Mouse (Mus musculus): Measurements from ENCODE around the gene Mvb12a. TPM values are rescaled to one million over a fixed set of nuclear protein-coding genes. Genes with fewer than 3 reads are reported as not detected.
"Not testable (repeated sequence)": the region's sequence is repeated elsewhere in the genome, so short reads cannot be mapped to it uniquely, and the experiment has no call there.

Gene Mvb12a
- total and polyA plus RNA-seq, 3 experiments, result 27.0 to 51.6 (median 29.7) TPM

DNA sequence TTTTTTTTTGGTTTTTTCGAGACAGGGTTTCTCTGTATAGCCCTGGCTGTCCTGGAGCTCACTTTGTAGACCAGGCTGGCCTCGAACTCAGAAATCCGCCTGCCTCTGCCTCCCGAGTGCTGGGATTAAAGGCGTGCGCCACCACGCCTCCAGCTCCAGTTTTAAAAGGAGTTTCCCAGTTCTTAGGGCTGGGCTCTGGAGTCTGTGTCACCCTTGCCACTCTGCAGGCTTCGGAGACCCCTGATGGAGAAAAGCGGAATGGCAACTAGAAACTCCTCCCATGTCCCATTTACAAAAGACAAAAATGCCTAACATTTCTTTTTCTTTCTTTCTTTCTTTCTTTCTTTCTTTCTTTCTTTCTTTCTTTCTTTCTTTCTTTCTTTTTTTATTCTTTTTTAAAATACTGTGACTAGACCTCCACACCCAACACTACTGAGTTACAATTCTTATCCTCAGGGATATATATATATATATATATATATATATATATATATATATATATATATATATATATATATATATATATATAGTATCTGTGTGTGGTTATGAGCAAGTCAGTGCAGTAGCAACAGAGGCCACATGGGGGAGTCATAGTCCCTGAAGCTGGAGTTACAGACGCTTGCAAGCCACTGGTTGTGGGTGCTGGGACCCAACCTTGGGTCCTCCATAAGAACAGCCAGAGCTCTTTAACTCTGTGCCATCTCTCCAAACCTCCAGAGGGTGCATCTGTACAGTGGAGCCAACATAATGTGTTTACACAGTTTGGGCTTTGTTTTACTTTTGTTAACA lies 23.5 kb upstream of the Mvb12a start:
- peak; percentile 76 for TF ChIP-seq CTCF (IDR thresholded peaks at IDR 0.05)
- TF ChIP-seq EP300 (IDR thresholded peaks at IDR 0.05; ENCODE audit: insufficient read depth, low read depth, low read length), result peak; percentile 65; the same call in 1 of the 2 replicates
- DNase-seq, result peak; percentile 59 to 67
- 22% methylated on average over 10 of the region's 10 CpGs for WGBS
- H3K27ac ChIP-seq; intact Hi-C loops (cut with DNase I); H3K4me3 ChIP-seq; H3K36me3 ChIP-seq (ENCODE audit: control insufficient read depth, insufficient read depth, low read length); H3K9ac ChIP-seq (ENCODE audit: low read depth, low read length); H3K4me1 ChIP-seq (ENCODE audit: control insufficient read depth, insufficient read depth, low read length); H3K27me3 ChIP-seq (ENCODE audit: control insufficient read depth, insufficient read depth, low read length); H3K79me2 ChIP-seq (replicated peaks; ENCODE audit: control insufficient read depth, insufficient read depth, low read length): not testable (repeated sequence)

DNA sequence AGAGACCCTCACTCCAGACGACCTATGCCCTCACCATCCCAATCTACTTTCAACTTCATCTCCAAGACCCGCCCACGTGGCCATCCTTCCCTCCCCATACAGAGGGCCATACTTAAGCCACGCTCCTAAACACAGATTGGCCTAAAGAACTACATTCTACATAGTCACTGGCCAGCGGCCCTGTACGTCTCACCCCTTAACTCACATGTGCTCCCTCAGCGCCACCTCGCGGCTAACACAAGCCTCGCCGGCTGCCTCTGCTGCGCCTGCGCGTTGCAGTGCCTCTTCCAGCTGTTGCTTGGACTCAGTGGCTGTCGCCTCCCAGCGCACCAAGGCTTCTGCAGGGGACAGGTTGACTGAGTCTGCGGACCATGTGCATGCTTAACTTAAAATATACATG lies 21.1 kb upstream of the Mvb12a start:
- Histone ChIP-seq H3K4me3 (no peak overlapping the region), H3K27me3 (ENCODE audit: control insufficient read depth, insufficient read depth, low read length) (no peaks in the 10 kb centered on the region), H3K4me1 (ENCODE audit: control insufficient read depth, insufficient read depth, low read length) (peaks cover 4% of the 10 kb centered on the region), H3K79me2 (replicated peaks; ENCODE audit: control insufficient read depth, insufficient read depth, low read length) (no peaks in the 10 kb centered on the region), H3K9ac (ENCODE audit: low read depth, low read length) (no peak overlapping the region), H3K27ac (no peak overlapping the region), H3K36me3 (ENCODE audit: control insufficient read depth, insufficient read depth, low read length) (no peaks in the 10 kb centered on the region)
- WGBS, result 1% methylated on average over 17 of the region's 17 CpGs
- intact Hi-C loops (cut with DNase I), result loop anchor here (1.0 kb wide), 2 partner anchors 26 to 80 kb away; no protein-coding TSS in a partner anchor
- peak; percentile 93 to 98 for DNase-seq
- no peak; the same call in 1 of the 2 replicates for TF ChIP-seq CTCF (IDR thresholded peaks at IDR 0.05)
- TF ChIP-seq EP300 (IDR thresholded peaks at IDR 0.05; ENCODE audit: insufficient read depth, low read depth, low read length), result peak; percentile 87; the same call in 1 of the 2 replicates

DNA sequence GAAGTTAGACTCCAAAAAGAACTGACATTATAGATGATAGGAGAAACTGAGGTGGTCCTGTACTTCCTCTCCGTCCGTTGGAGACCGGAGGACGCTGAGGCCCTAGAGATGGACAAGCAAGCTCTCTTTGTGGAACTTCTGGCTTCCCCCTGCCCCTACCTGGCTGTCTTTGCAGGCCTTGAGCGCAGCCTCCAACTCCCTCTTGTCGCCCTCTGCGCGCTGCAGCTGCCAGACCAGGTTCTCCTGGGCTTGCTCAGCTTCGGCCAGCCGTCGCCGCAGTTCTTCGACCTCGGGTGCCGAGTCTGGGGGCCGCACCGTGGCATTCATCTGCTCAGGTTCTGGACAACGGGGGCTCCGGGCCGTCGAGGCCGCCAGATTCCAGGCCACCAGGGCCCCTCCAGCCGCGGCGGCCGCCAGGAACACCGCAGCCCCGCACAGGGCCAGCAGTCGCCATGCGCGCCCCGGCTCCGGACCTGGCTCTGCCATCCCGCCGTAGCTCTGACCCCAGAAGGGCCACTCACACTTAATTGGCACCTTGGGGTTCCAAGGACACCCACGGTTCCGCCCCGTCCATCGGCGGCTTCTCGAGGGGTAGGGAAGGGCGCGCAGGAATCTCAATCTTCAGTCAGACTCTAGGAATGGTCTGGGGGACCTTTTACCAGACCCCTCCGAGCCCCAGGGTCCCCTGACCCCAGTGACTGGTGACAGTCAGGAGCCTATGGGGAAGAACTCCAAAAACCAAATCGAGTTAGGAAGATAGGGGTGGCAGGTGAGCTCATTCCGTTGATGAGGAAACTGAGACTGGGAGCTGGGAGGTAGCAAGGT lies 17.3 kb upstream of the Mvb12a start, which contains the start of gene Ccdc194:
Gene Ccdc194, minus strand, starts transcription at position 486 of the 825 bp plus-strand sequence.
- H3K27ac ChIP-seq, result peak within 1 kb of the TSS; percentile 59
- no peak within 1 kb of the TSS for H3K4me3 ChIP-seq
- H3K27me3 ChIP-seq (ENCODE audit: control insufficient read depth, insufficient read depth, low read length), result no peaks in the 10 kb centered on the region
- peaks cover 20% of the 10 kb centered on the region for H3K4me1 ChIP-seq (ENCODE audit: control insufficient read depth, insufficient read depth, low read length)
- H3K36me3 ChIP-seq (ENCODE audit: control insufficient read depth, insufficient read depth, low read length), result no peaks in the 10 kb centered on the region
- intact Hi-C loops (cut with DNase I), result no loop called here
- no peaks in the 10 kb centered on the region for H3K79me2 ChIP-seq (replicated peaks; ENCODE audit: control insufficient read depth, insufficient read depth, low read length)
- TF ChIP-seq EP300 (IDR thresholded peaks at IDR 0.05; ENCODE audit: insufficient read depth, low read depth, low read length), result no peak
- no peak within 1 kb of the TSS for H3K9ac ChIP-seq (ENCODE audit: low read depth, low read length)
- WGBS, result 54% methylated on average over 46 of the region's 46 CpGs
- DNase-seq, result no peak

DNA sequence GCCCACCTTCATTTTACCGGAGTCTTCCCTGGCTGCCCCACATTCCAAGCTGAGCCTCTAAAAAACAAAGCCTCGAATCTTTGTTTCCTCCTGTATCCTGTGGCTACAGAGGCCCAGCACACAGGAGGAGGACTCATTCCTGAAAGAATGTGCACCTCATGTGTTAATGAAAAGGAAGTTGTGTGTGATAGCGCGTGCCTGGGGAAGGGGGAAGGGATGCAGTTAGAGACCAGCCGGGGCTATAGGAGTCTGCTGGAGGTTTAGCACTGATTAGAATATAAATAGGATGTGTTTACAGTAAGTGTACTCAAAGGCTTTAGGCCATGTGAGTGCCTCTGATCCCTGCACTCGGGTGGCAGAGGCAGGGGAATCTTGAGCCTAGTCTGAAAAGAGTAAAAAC lies 16.4 kb upstream of the Mvb12a start:
- Histone ChIP-seq H3K4me3 (no peak overlapping the region), H3K4me1 (ENCODE audit: control insufficient read depth, insufficient read depth, low read length) (peaks cover 20% of the 10 kb centered on the region), H3K27ac (peak overlapping the region; percentile 59), H3K79me2 (replicated peaks; ENCODE audit: control insufficient read depth, insufficient read depth, low read length) (no peaks in the 10 kb centered on the region), H3K27me3 (ENCODE audit: control insufficient read depth, insufficient read depth, low read length) (no peaks in the 10 kb centered on the region), H3K36me3 (ENCODE audit: control insufficient read depth, insufficient read depth, low read length) (no peaks in the 10 kb centered on the region), H3K9ac (ENCODE audit: low read depth, low read length) (no peak overlapping the region)
- 39% methylated on average over 6 of the region's 6 CpGs for WGBS
- intact Hi-C loops (cut with DNase I), result no loop called here
- no peak for TF ChIP-seq EP300 (IDR thresholded peaks at IDR 0.05; ENCODE audit: insufficient read depth, low read depth, low read length)
- no peak for TF ChIP-seq CTCF (IDR thresholded peaks at IDR 0.05)
- TF ChIP-seq POLR2A (IDR thresholded peaks at IDR 0.05; ENCODE audit: insufficient read depth, low read depth, low read length), result no peak
- no peak for DNase-seq

DNA sequence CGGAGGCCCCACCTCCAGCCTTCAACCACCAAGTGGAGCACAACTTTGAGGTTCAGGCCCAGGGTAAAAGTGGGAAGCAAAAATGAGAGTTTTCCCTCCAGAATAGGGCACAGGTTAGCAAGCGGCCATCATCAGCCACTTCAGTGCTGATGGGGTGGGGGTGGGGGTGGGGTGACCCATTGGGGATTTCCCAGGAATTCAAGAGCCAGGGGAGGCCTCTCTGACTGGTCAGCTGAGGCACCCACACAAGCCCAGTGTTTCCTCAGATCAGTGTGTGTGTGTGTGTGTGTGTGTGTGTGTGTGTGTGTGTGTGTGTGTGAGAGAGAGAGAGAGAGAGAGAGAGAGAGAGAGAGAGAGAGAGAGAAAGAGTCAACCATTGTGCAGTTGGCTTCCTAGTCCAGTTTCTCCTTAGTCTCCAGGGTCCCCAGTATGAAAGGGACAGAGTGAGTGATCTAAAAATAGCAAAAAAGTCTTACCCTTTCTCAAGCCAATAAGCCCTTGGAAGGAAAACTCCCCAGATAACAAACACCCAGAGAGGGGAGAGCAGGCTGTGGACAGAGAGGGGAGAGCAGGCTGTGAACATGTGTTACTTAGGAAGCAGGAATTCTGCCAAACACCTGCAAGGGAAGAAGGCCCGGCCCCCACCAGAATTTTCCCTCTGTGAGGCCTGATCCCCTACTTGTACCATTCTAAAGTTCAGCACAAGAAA lies 15.4 kb upstream of the Mvb12a start:
- TF ChIP-seq POLR2A (IDR thresholded peaks at IDR 0.05; ENCODE audit: insufficient read depth, low read depth, low read length) (no peak), CTCF (IDR thresholded peaks at IDR 0.05) (no peak), EP300 (IDR thresholded peaks at IDR 0.05; ENCODE audit: insufficient read depth, low read depth, low read length) (no peak)
- intact Hi-C loops (cut with DNase I), result no loop called here
- WGBS, result 23% methylated on average over 3 of the region's 3 CpGs
- Histone ChIP-seq H3K27ac (peak overlapping the region; percentile 94), H3K79me2 (replicated peaks; ENCODE audit: control insufficient read depth, insufficient read depth, low read length) (no peaks in the 10 kb centered on the region), H3K4me1 (ENCODE audit: control insufficient read depth, insufficient read depth, low read length) (peaks cover 19% of the 10 kb centered on the region), H3K9ac (ENCODE audit: low read depth, low read length) (no peak overlapping the region), H3K27me3 (ENCODE audit: control insufficient read depth, insufficient read depth, low read length) (no peaks in the 10 kb centered on the region), H3K36me3 (ENCODE audit: control insufficient read depth, insufficient read depth, low read length) (no peaks in the 10 kb centered on the region), H3K4me3 (no peak overlapping the region)
- DNase-seq, result peak in 1 of 2 experiments; percentile 11

Data from heart, adult 2 months (tissue).